Mouse (Mus musculus) kidney, embryonic 15.5 days (tissue): ENCODE measurements around the gene Nup205. TPM values are rescaled to one million over a fixed set of nuclear protein-coding genes. Genes with fewer than 3 reads are reported as not detected.
"Not testable (repeated sequence)": the region's sequence is repeated elsewhere in the genome, so short reads cannot be mapped to it uniquely, and the experiment has no call there.

Experiments used
- ATAC-seq: fragments of 200-750 bp; cut with Nextera tagmentation; replicated peaks from 2 replicates; pipeline ENCODE4 v1.8.0; 2017; ENCODE audit warnings: moderate TSS enrichment; ENCODE audit not compliant: low FRiP score
- H3K27ac ChIP-seq: fragments of 300-500 bp; sonication (generic); 2 replicates; pipeline ENCODE4 v1.5.1; 2015; ENCODE audit warnings: mild to moderate bottlenecking, inconsistent platforms
- H3K27me3 ChIP-seq: fragments of 300-500 bp; sonication (generic); 2 replicates; pipeline ENCODE4 v1.6.1; 2015; ENCODE audit warnings: inconsistent platforms
- H3K36me3 ChIP-seq: fragments of 300-500 bp; sonication (generic); 2 replicates; pipeline ENCODE4 v1.6.1; 2015; ENCODE audit warnings: inconsistent platforms
- H3K4me1 ChIP-seq: fragments of 300-500 bp; sonication (generic); 2 replicates; pipeline ENCODE4 v1.6.1; 2015; ENCODE audit warnings: inconsistent platforms
- H3K4me2 ChIP-seq: fragments of 300-500 bp; sonication (generic); 2 replicates; pipeline ENCODE4 v1.6.1; 2015; ENCODE audit warnings: moderate library complexity, mild to moderate bottlenecking, inconsistent platforms
- H3K4me3 ChIP-seq: fragments of 300-500 bp; sonication (generic); replicated peaks from 2 replicates; pipeline ENCODE4 v1.5.1; 2015; ENCODE audit warnings: mild to moderate bottlenecking, inconsistent platforms
- H3K9ac ChIP-seq: fragments of 300-500 bp; sonication (generic); 2 replicates; pipeline ENCODE4 v1.6.1; 2015; ENCODE audit warnings: mild to moderate bottlenecking, inconsistent platforms
- H3K9me3 ChIP-seq: fragments of 300-500 bp; sonication (generic); replicated peaks from 2 replicates; pipeline ENCODE4 v1.6.1; 2016; ENCODE audit warnings: inconsistent platforms
- WGBS: fragments of 180-500 bp; shearing (Covaris S2); methylation state at CpG from one replicate; pipeline ENCODE4 v1.1.7; 2015; ENCODE audit warnings: mixed read lengths; 5-methylcytosine and 5-hydroxymethylcytosine counted together
- polyA plus RNA-seq: library from polyadenylated mRNA; unstranded; fragments of >200 nt; fragmentation: Nextera tagmentation; extraction: Ambion mirVana; gene quantifications from 2 replicates; pipeline ENCODE4 v1.2.1, GENCODE M21; 2015

Gene Nup205
- polyA plus RNA-seq, 1 experiment from 2014 or later = 43.7 TPM

- H3K9ac ChIP-seq = peak overlapping the region; percentile 94
- ATAC-seq = peak; percentile 72; the same call in 1 of the 2 replicates
- H3K27ac ChIP-seq = peak overlapping the region; percentile 97
- H3K4me1 ChIP-seq = 0 out of 2 replicates have a peak, but pooled peaks cover 4% of the 10 kb centered on the region
- H3K4me3 ChIP-seq = peak overlapping the region; percentile 90
- H3K27me3 ChIP-seq = no peaks in the 10 kb centered on the region
- no peaks in the 10 kb centered on the region for H3K36me3 ChIP-seq
- H3K9me3 ChIP-seq = no peaks in the 10 kb centered on the region
- peak overlapping the region; percentile 86 for H3K4me2 ChIP-seq
- under 1% methylated on average over 69 of the region's 69 CpGs for WGBS
These were observed 540 bp downstream of the Nup205 start for GRCm38 (mm10) chr6:35177650-35178272.

- H3K9me3 ChIP-seq, ATAC-seq, H3K36me3 ChIP-seq, H3K4me3 ChIP-seq, H3K27ac ChIP-seq, H3K9ac ChIP-seq, H3K27me3 ChIP-seq, H3K4me2 ChIP-seq, H3K4me1 ChIP-seq: not testable (repeated sequence)
- WGBS = 97% methylated on average over 3 of the region's 3 CpGs
These were observed 2.1 kb downstream of the Nup205 start for GRCm38 (mm10) chr6:35179299-35179698.

- Histone ChIP-seq H3K36me3 (peaks cover 57% of the 10 kb centered on the region), H3K4me3 (no peak overlapping the region), H3K4me2 (no peak overlapping the region), H3K9ac (no peak overlapping the region), H3K27me3 (no peaks in the 10 kb centered on the region), H3K27ac (no peak overlapping the region), H3K4me1 (no peaks in the 10 kb centered on the region), H3K9me3 (no peaks in the 10 kb centered on the region)
- ATAC-seq = no peak
- WGBS = 97% methylated on average over 1 of the region's 1 CpGs
These were observed 7.6 kb downstream of the Nup205 start for GRCm38 (mm10) chr6:35184781-35185180.

GRCm38 (mm10) chr6:35191198-35191597 is 14.0 kb downstream of the Nup205 start:
- H3K9ac ChIP-seq = no peak overlapping the region
- no peaks in the 10 kb centered on the region for H3K9me3 ChIP-seq
- ATAC-seq = no peak
- H3K36me3 ChIP-seq = peaks cover 92% of the 10 kb centered on the region
- 92% methylated on average over 8 of the region's 8 CpGs for WGBS
- H3K4me1 ChIP-seq = no peaks in the 10 kb centered on the region
- H3K4me2 ChIP-seq = no peak overlapping the region
- H3K27me3 ChIP-seq = no peaks in the 10 kb centered on the region
- H3K27ac ChIP-seq = no peak overlapping the region
- H3K4me3 ChIP-seq = no peak overlapping the region

GRCm38 (mm10) chr6:35225696-35226095 is 48.5 kb downstream of the Nup205 start:
- Histone ChIP-seq H3K36me3 (peaks cover 81% of the 10 kb centered on the region), H3K4me1 (no peaks in the 10 kb centered on the region), H3K27ac (no peak overlapping the region), H3K4me2 (no peak overlapping the region), H3K4me3 (no peak overlapping the region), H3K9ac (no peak overlapping the region), H3K9me3 (no peaks in the 10 kb centered on the region), H3K27me3 (no peaks in the 10 kb centered on the region)
- 91% methylated on average over 4 of the region's 4 CpGs for WGBS
- ATAC-seq = no peak

- Histone ChIP-seq H3K27me3 (no peaks in the 10 kb centered on the region), H3K4me2 (no peak overlapping the region), H3K27ac (no peak overlapping the region), H3K9ac (no peak overlapping the region), H3K36me3 (peaks cover 86% of the 10 kb centered on the region), H3K4me3 (no peak overlapping the region), H3K4me1 (no peaks in the 10 kb centered on the region), H3K9me3 (no peaks in the 10 kb centered on the region)
- no peak for ATAC-seq
- 96% methylated on average over 1 of the region's 1 CpGs for WGBS
These were observed 52.2 kb downstream of the Nup205 start for GRCm38 (mm10) chr6:35229415-35229814.

- Histone ChIP-seq H3K4me3 (no peak overlapping the region), H3K9ac (no peak overlapping the region), H3K27me3 (no peaks in the 10 kb centered on the region), H3K9me3 (no peaks in the 10 kb centered on the region), H3K4me2 (no peak overlapping the region), H3K4me1 (no peaks in the 10 kb centered on the region), H3K36me3 (peaks cover 93% of the 10 kb centered on the region), H3K27ac (no peak overlapping the region)
- 89% methylated on average over 9 of the region's 9 CpGs for WGBS
- ATAC-seq = no peak
These were observed 59.0 kb downstream of the Nup205 start for GRCm38 (mm10) chr6:35236108-35236785.

- no peaks in the 10 kb centered on the region for H3K27me3 ChIP-seq
- WGBS = 99% methylated on average over 4 of the region's 4 CpGs
- no peak overlapping the region for H3K4me2 ChIP-seq
- H3K9ac ChIP-seq = no peak overlapping the region
- ATAC-seq = no peak
- H3K9me3 ChIP-seq = no peaks in the 10 kb centered on the region
- peaks cover 91% of the 10 kb centered on the region for H3K36me3 ChIP-seq
- no peak overlapping the region for H3K27ac ChIP-seq
- H3K4me1 ChIP-seq = no peaks in the 10 kb centered on the region
- H3K4me3 ChIP-seq = no peak overlapping the region
These were observed 66.0 kb downstream of the Nup205 start for GRCm38 (mm10) chr6:35243252-35243651.

GRCm38 (mm10) chr6:35243989-35244388 is 66.8 kb downstream of the Nup205 start:
- Histone ChIP-seq H3K27ac (no peak overlapping the region), H3K9ac (no peak overlapping the region), H3K9me3 (no peaks in the 10 kb centered on the region), H3K4me3 (no peak overlapping the region), H3K27me3 (no peaks in the 10 kb centered on the region), H3K4me2 (no peak overlapping the region), H3K4me1 (no peaks in the 10 kb centered on the region), H3K36me3 (peaks cover 84% of the 10 kb centered on the region)
- ATAC-seq = no peak
- 77% methylated on average over 9 of the region's 9 CpGs for WGBS

- H3K27me3 ChIP-seq = no peaks in the 10 kb centered on the region
- no peak for ATAC-seq
- H3K4me1 ChIP-seq = no peaks in the 10 kb centered on the region
- H3K36me3 ChIP-seq = peaks cover 74% of the 10 kb centered on the region
- no peaks in the 10 kb centered on the region for H3K9me3 ChIP-seq
- no peak overlapping the region for H3K27ac ChIP-seq
- H3K9ac ChIP-seq = no peak overlapping the region
- no peak overlapping the region for H3K4me3 ChIP-seq
- WGBS = 60% methylated on average over 5 of the region's 5 CpGs
- H3K4me2 ChIP-seq = no peak overlapping the region
These were observed 67.9 kb downstream of the Nup205 start for GRCm38 (mm10) chr6:35245086-35245485.

GRCm38 (mm10) chr6:35251807-35252476 is 74.7 kb downstream of the Nup205 start:
- no peak; the same call in 1 of the 2 replicates for ATAC-seq
- Histone ChIP-seq H3K4me1 (peaks cover 38% of the 10 kb centered on the region), H3K27me3 (no peaks in the 10 kb centered on the region), H3K9ac (0 out of 2 replicates have a peak overlapping the region, but pooled peaks have one; percentile 24), H3K4me3 (peak overlapping the region; percentile 73), H3K36me3 (peaks cover 7% of the 10 kb centered on the region), H3K9me3 (no peaks in the 10 kb centered on the region), H3K27ac (peak overlapping the region; percentile 52; the same call in 1 of the 2 replicates), H3K4me2 (peak overlapping the region; percentile 65)
- WGBS = 61% methylated on average over 17 of the region's 17 CpGs
